Mouse (Mus musculus) midbrain, embryonic 16.5 days (tissue): ENCODE results near the gene Abhd2. TPM values are rescaled to one million over a fixed set of nuclear protein-coding genes. Genes with fewer than 3 reads are reported as not detected.

Experiments
- ATAC-seq: fragments of 200-750 bp; cut with Nextera tagmentation; 2 replicates; pipeline ENCODE4 v1.8.0; 2017; ENCODE audit warnings: moderate TSS enrichment
- H3K27ac ChIP-seq: fragments of 300-500 bp; sonication (generic); 2 replicates; pipeline ENCODE4 v1.5.1; 2014; ENCODE audit warnings: mild to moderate bottlenecking, low read length, mixed read lengths
- H3K27me3 ChIP-seq: fragments of 300-500 bp; sonication (generic); 2 replicates; pipeline ENCODE4 v1.6.1; 2014; ENCODE audit warnings: low read depth, low read length, mixed read lengths; ENCODE audit not compliant: control insufficient read depth, insufficient read depth
- H3K36me3 ChIP-seq: fragments of 300-500 bp; sonication (generic); 2 replicates; pipeline ENCODE4 v1.6.1; 2014; ENCODE audit warnings: mild to moderate bottlenecking, low read length, moderate library complexity, mixed read lengths; ENCODE audit not compliant: control insufficient read depth, insufficient read depth
- H3K4me1 ChIP-seq: fragments of 300-500 bp; sonication (generic); 2 replicates; pipeline ENCODE4 v1.6.1; 2014; ENCODE audit warnings: mild to moderate bottlenecking, low read length, mixed read lengths; ENCODE audit not compliant: control insufficient read depth, insufficient read depth
- H3K4me2 ChIP-seq: fragments of 300-500 bp; sonication (generic); 2 replicates; pipeline ENCODE4 v1.6.1; 2014; ENCODE audit warnings: mild to moderate bottlenecking, low read length, mixed read lengths
- H3K4me3 ChIP-seq: fragments of 300-500 bp; sonication (generic); 2 replicates; pipeline ENCODE4 v1.5.1; 2014; ENCODE audit warnings: low read depth, mild to moderate bottlenecking, low read length, moderate library complexity, mixed read lengths
- H3K9ac ChIP-seq: fragments of 300-500 bp; sonication (generic); 2 replicates; pipeline ENCODE4 v1.6.1; 2014; ENCODE audit warnings: low read depth, low read length, mixed read lengths
- H3K9me3 ChIP-seq: fragments of 300-500 bp; sonication (generic); replicated peaks from 2 replicates; pipeline ENCODE4 v1.6.1; 2014; ENCODE audit warnings: mild to moderate bottlenecking, low read length, mixed read lengths; ENCODE audit not compliant: control insufficient read depth, poor library complexity, severe bottlenecking
- WGBS: fragments of 180-500 bp; shearing (Covaris S2); extraction: QIAGEN DNeasy Blood & Tissue Kit; methylation state at CpG from one replicate; pipeline ENCODE4 v1.1.7; 2014; 5-methylcytosine and 5-hydroxymethylcytosine counted together
- polyA plus RNA-seq: library from polyadenylated mRNA; unstranded; fragments of >200 nt; fragmentation: Nextera tagmentation; extraction: Ambion mirVana; gene quantifications from 2 replicates; pipeline ENCODE4 v1.2.1, GENCODE M21; 2015

Gene Abhd2
- polyA plus RNA-seq, 1 experiment from 2014 or later = 19.3 TPM

- Histone ChIP-seq H3K27ac (no peak overlapping the region), H3K4me2 (no peak overlapping the region)
- ATAC-seq = no peak; the same call in 1 of the 2 replicates
Observed at GRCm38 (mm10) chr7:79387140-79387539, 114.1 kb downstream of the Abhd2 start.

GRCm38 (mm10) chr7:79387991-79388390 is 115.0 kb downstream of the Abhd2 start:
- no peaks in the 10 kb centered on the region for H3K36me3 ChIP-seq
- H3K4me2 ChIP-seq = no peak overlapping the region
- no peaks in the 10 kb centered on the region for H3K9me3 ChIP-seq
- no peak overlapping the region for H3K9ac ChIP-seq
- no peak for ATAC-seq
- H3K27me3 ChIP-seq = no peaks in the 10 kb centered on the region
- H3K4me1 ChIP-seq = peaks cover 8% of the 10 kb centered on the region
- no peak overlapping the region for H3K27ac ChIP-seq
- no peak overlapping the region for H3K4me3 ChIP-seq
- 63% methylated on average over 6 of the region's 7 CpGs for WGBS

More at GRCm38 (mm10) chr7:79387140-79387539, 114.1 kb downstream of the Abhd2 start:
- Histone ChIP-seq H3K9me3 (no peaks in the 10 kb centered on the region), H3K36me3 (no peaks in the 10 kb centered on the region), H3K4me3 (no peak overlapping the region), H3K9ac (no peak overlapping the region), H3K4me1 (peaks cover 3% of the 10 kb centered on the region), H3K27me3 (no peaks in the 10 kb centered on the region)
- WGBS = 73% methylated on average over 8 of the region's 8 CpGs

- 71% methylated on average over 7 of the region's 7 CpGs for WGBS
- H3K27ac ChIP-seq = no peak overlapping the region
- ATAC-seq = no peak
Observed at GRCm38 (mm10) chr7:79388671-79389206, 115.7 kb downstream of the Abhd2 start.

GRCm38 (mm10) chr7:79390141-79390708 is 117.2 kb downstream of the Abhd2 start:
- Histone ChIP-seq H3K4me2 (no peak overlapping the region), H3K36me3 (no peaks in the 10 kb centered on the region), H3K27me3 (no peaks in the 10 kb centered on the region), H3K9me3 (no peaks in the 10 kb centered on the region), H3K27ac (no peak overlapping the region), H3K9ac (no peak overlapping the region), H3K4me3 (no peak overlapping the region), H3K4me1 (peaks cover 8% of the 10 kb centered on the region)
- 64% methylated on average over 5 of the region's 5 CpGs for WGBS
- ATAC-seq = no peak

More at GRCm38 (mm10) chr7:79388671-79389206, 115.7 kb downstream of the Abhd2 start:
- H3K9me3 ChIP-seq = no peaks in the 10 kb centered on the region
- H3K4me2 ChIP-seq = no peak overlapping the region
- H3K36me3 ChIP-seq = no peaks in the 10 kb centered on the region
- H3K4me1 ChIP-seq = peaks cover 8% of the 10 kb centered on the region
- H3K9ac ChIP-seq = no peak overlapping the region
- no peaks in the 10 kb centered on the region for H3K27me3 ChIP-seq
- H3K4me3 ChIP-seq = no peak overlapping the region

GRCm38 (mm10) chr7:79391471-79391870 is 118.5 kb downstream of the Abhd2 start:
- peak overlapping the region; percentile 93 for H3K4me2 ChIP-seq
- peak overlapping the region; percentile 53 for H3K4me3 ChIP-seq
- peak overlapping the region; percentile 88 for H3K27ac ChIP-seq
- no peaks in the 10 kb centered on the region for H3K27me3 ChIP-seq
- no peaks in the 10 kb centered on the region for H3K36me3 ChIP-seq
- H3K9me3 ChIP-seq = no peaks in the 10 kb centered on the region
- WGBS = 14% methylated on average over 3 of the region's 3 CpGs
- H3K9ac ChIP-seq = peak overlapping the region; percentile 68
- no peak for ATAC-seq
- peaks cover 8% of the 10 kb centered on the region for H3K4me1 ChIP-seq

- Histone ChIP-seq H3K4me2 (peak within 1 kb of the TSS; percentile 93), H3K4me1 (peaks cover 8% of the 10 kb centered on the region), H3K4me3 (peak within 1 kb of the TSS; percentile 53), H3K9me3 (no peaks in the 10 kb centered on the region), H3K27ac (peak within 1 kb of the TSS; percentile 88), H3K36me3 (no peaks in the 10 kb centered on the region), H3K9ac (peak within 1 kb of the TSS; percentile 68), H3K27me3 (no peaks in the 10 kb centered on the region)
- under 1% methylated on average over 44 of the region's 44 CpGs for WGBS
- ATAC-seq = peak; percentile 97
Observed at GRCm38 (mm10) chr7:79391883-79392649, 119.1 kb downstream of the Abhd2 start, which contains the start of gene Fanci. TSS of gene Fanci (plus strand) at chr7:79391929.

GRCm38 (mm10) chr7:79392860-79393513 is 120.0 kb downstream of the Abhd2 start:
- H3K4me1 ChIP-seq = peaks cover 8% of the 10 kb centered on the region
- no peak overlapping the region for H3K27ac ChIP-seq
- H3K36me3 ChIP-seq = no peaks in the 10 kb centered on the region
- no peaks in the 10 kb centered on the region for H3K27me3 ChIP-seq
- ATAC-seq = peak; percentile 52; the same call in 1 of the 2 replicates
- no peak overlapping the region for H3K4me3 ChIP-seq
- H3K4me2 ChIP-seq = no peak overlapping the region; the same call in 1 of the 2 replicates
- H3K9me3 ChIP-seq = no peaks in the 10 kb centered on the region
- WGBS = 64% methylated on average over 9 of the region's 9 CpGs
- H3K9ac ChIP-seq = no peak overlapping the region

GRCm38 (mm10) chr7:79393924-79394323 is 120.9 kb downstream of the Abhd2 start:
- Histone ChIP-seq H3K27me3 (no peaks in the 10 kb centered on the region), H3K4me1 (peaks cover 8% of the 10 kb centered on the region), H3K36me3 (no peaks in the 10 kb centered on the region), H3K4me3 (no peak overlapping the region), H3K27ac (no peak overlapping the region), H3K9ac (no peak overlapping the region), H3K9me3 (no peaks in the 10 kb centered on the region), H3K4me2 (no peak overlapping the region)
- 97% methylated on average over 7 of the region's 7 CpGs for WGBS
- ATAC-seq = no peak
